Mouse (Mus musculus) C2C12 (cell line): Measurements from ENCODE around the gene Tnnt2. TPM values are rescaled to one million over a fixed set of nuclear protein-coding genes. Genes with fewer than 3 reads are reported as not detected.

Experiments used
- H3K27me3 ChIP-seq: one replicate; pipeline ENCODE4 v1.6.1; 2011; ENCODE audit not compliant: control insufficient read depth, insufficient read depth, insufficient read length
- H3K36me3 ChIP-seq: one replicate; pipeline ENCODE4 v1.6.1; 2011; ENCODE audit not compliant: control insufficient read depth, insufficient read depth
- H3K4me3 ChIP-seq: one replicate; pipeline ENCODE4 v1.5.1; 2011; ENCODE audit warnings: mild to moderate bottlenecking, control low read depth; ENCODE audit not compliant: poor library complexity, insufficient read depth, severe bottlenecking
- H3K79me2 ChIP-seq: one replicate; pipeline ENCODE4 v1.6.1; 2011; ENCODE audit not compliant: control insufficient read depth, insufficient read depth
- H3K79me3 ChIP-seq: one replicate; pipeline ENCODE4 v1.6.1; 2011; ENCODE audit warnings: low read depth, control low read depth
- H3ac ChIP-seq: one replicate; pipeline ENCODE3; 2011; ENCODE audit warnings: low read depth; ENCODE audit not compliant: control insufficient read depth, insufficient read length
- CEBPB ChIP-seq: IDR thresholded peaks from one replicate; pipeline ENCODE4 v1.6.1; 2011; ENCODE audit warnings: low read depth, mild to moderate bottlenecking, control low read depth, moderate library complexity
- CTCF ChIP-seq: IDR thresholded peaks from one replicate; pipeline ENCODE4 v1.5.1; 2011; ENCODE audit not compliant: control insufficient read depth, insufficient read depth, insufficient read length
- FOSL1 ChIP-seq: IDR thresholded peaks from one replicate; pipeline ENCODE4 v1.8.0; 2011; ENCODE audit warnings: mild to moderate bottlenecking, low read length; ENCODE audit not compliant: poor library complexity, insufficient read depth, severe bottlenecking
- MAX ChIP-seq: IDR thresholded peaks from one replicate; pipeline ENCODE4 v1.6.1; 2011; ENCODE audit warnings: mild to moderate bottlenecking, control low read depth
- MYOD1 ChIP-seq: IDR thresholded peaks from one replicate; pipeline ENCODE4 v1.6.1; 2011; ENCODE audit warnings: low read depth; ENCODE audit not compliant: control insufficient read depth, insufficient read length
- MYOG ChIP-seq: IDR thresholded peaks from one replicate; pipeline ENCODE4 v1.6.1; 2011; ENCODE audit not compliant: control insufficient read depth, insufficient read length; ENCODE audit errors: extremely low read depth
- USF1 ChIP-seq: IDR thresholded peaks from one replicate; pipeline ENCODE4 v1.6.1; 2011; ENCODE audit warnings: low read depth, mild to moderate bottlenecking, control low read depth, moderate library complexity
- polyA plus RNA-seq: library from polyadenylated mRNA; unstranded; fragments of >200 nt; fragmentation: generic; extraction: Trizol; gene quantifications from one replicate; pipeline ENCODE4 v1.2.1, GENCODE M21; 2012; ENCODE audit warnings: missing spikeins

Tnnt2 gene
- polyA plus RNA-seq, 1 experiment = 167 TPM

- no peaks in the 10 kb centered on the region for H3K36me3 ChIP-seq
- no peaks in the 10 kb centered on the region for H3K79me2 ChIP-seq
- no peaks in the 10 kb centered on the region for H3K27me3 ChIP-seq
- H3K4me3 ChIP-seq = no peak overlapping the region
- H3K79me3 ChIP-seq = no peaks in the 10 kb centered on the region
- no peak overlapping the region for H3ac ChIP-seq
- no peak for TF ChIP-seq USF1
- no peak for TF ChIP-seq MYOD1
- no peak for TF ChIP-seq FOSL1
- TF ChIP-seq CTCF = no peak
- TF ChIP-seq CEBPB = no peak
- TF ChIP-seq MYOG = no peak
- no peak for TF ChIP-seq MAX
Measured at GRCm38 (mm10) chr1:135895367-135895766, 59.2 kb downstream of the Tnnt2 start.

- Histone ChIP-seq H3K27me3 (no peaks in the 10 kb centered on the region), H3ac (no peak overlapping the region), H3K79me2 (no peaks in the 10 kb centered on the region), H3K4me3 (no peak overlapping the region), H3K79me3 (no peaks in the 10 kb centered on the region), H3K36me3 (no peaks in the 10 kb centered on the region)
- TF ChIP-seq FOSL1 (no peak), MYOD1 (no peak), CTCF (no peak), MYOG (no peak), CEBPB (no peak), USF1 (no peak), MAX (no peak)
Measured at GRCm38 (mm10) chr1:135899295-135899694, 63.1 kb downstream of the Tnnt2 start.

GRCm38 (mm10) chr1:135899991-135900515, 63.9 kb downstream of the Tnnt2 start:
- H3K4me3 ChIP-seq = no peak overlapping the region
- TF ChIP-seq MYOD1 (no peak), CEBPB (no peak), FOSL1 (no peak), CTCF (no peak), MYOG (no peak), MAX (no peak), USF1 (no peak)
- no peak overlapping the region for H3ac ChIP-seq
- H3K27me3 ChIP-seq = no peaks in the 10 kb centered on the region
- H3K79me3 ChIP-seq = no peaks in the 10 kb centered on the region
- H3K36me3 ChIP-seq = no peaks in the 10 kb centered on the region
- no peaks in the 10 kb centered on the region for H3K79me2 ChIP-seq

Other genes starting within 250 kb of the Tnnt2 start
- 22.2 TPM for gene Nav1, start 229.1 kb upstream of the Tnnt2 start, polyA plus RNA-seq
- gene Csrp1, start 116.3 kb upstream of the Tnnt2 start, polyA plus RNA-seq = 427 TPM
- 318 TPM for gene Phlda3, start 70.2 kb upstream of the Tnnt2 start, polyA plus RNA-seq
- gene Tnni1, start 56.9 kb upstream of the Tnnt2 start, polyA plus RNA-seq = 44.6 TPM
- gene Lad1, start 17.8 kb upstream of the Tnnt2 start, polyA plus RNA-seq = 0.48 TPM
- gene Pkp1, start 82.9 kb downstream of the Tnnt2 start, polyA plus RNA-seq = 6.4 TPM
- gene Igfn1, start 170.0 kb downstream of the Tnnt2 start, polyA plus RNA-seq = 0.06 TPM
- 60.3 TPM for gene Tmem9, start 171.8 kb downstream of the Tnnt2 start, polyA plus RNA-seq
- not detected for gene Ascl5, start 214.4 kb downstream of the Tnnt2 start, polyA plus RNA-seq
- 0.23 TPM for gene Cacna1s, start 216.4 kb downstream of the Tnnt2 start, polyA plus RNA-seq